Mouse (Mus musculus) bone marrow macrophage, adult 2 months (primary cell): Measurements from ENCODE around the gene Fam172a.

Experiments
- CTCF ChIP-seq: IDR thresholded peaks from 2 replicates; pipeline ENCODE4 v1.5.1; 2012; ENCODE audit warnings: low read depth, mild to moderate bottlenecking, low read length, moderate library complexity
- POLR2A ChIP-seq: IDR thresholded peaks from 2 replicates; pipeline ENCODE4 v1.6.1; 2012; ENCODE audit warnings: mild to moderate bottlenecking, low read depth, low read length, borderline replicate concordance

- TF ChIP-seq CTCF (no peak), POLR2A (no peak)
Measured at GRCm38 (mm10) chr13:78215223-78215622, 513.4 kb downstream of the Fam172a start.
